Mouse (Mus musculus) liver, adult 2 months (tissue): ENCODE measurements at regions not wholly inside any gene's neighbourhood (a gene's known extent, or its start where the extent isn't known, plus 50 kb on each side); places are given as distances from the start of the nearest gene placed in this dataset.

ENCODE experiments used
- CTCF ChIP-seq: fragments of 200-500 bp; IDR thresholded peaks from 2 replicates; pipeline ENCODE4 v1.5.1; 2011; ENCODE audit warnings: low read depth, low read length, control low read depth
- POLR2A ChIP-seq: fragments of 200-500 bp; IDR thresholded peaks from 2 replicates; pipeline ENCODE4 v1.6.1; 2011; ENCODE audit warnings: low read length, control low read depth; ENCODE audit not compliant: insufficient read depth; ENCODE audit errors: extremely low read depth

DNA sequence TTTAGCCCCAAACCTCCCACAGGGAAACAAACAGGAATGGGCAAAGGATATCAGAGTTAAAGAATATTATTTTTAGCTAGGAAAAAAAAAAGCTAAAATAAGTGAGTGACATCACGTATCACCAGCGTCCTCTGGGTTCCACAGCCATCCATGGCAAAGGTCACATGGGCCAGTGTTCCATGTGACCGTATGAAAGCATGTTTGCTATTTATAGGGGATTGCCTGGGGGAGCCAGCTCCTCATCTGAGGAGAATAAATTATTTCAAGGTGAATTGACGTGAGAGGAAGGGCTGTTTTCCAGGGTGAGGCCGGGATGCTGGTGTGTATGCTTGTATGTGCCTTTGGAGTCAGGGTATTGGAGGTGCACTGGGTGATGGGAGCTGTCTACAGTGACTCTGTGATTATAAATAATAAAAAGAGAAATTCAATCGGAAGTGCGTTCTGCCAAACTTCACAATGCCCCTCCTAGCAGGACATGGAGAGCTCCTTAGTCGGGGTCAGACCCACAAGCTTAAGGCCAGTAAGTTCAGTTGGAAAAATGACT is 481.0 kb upstream of the Nr2f2 start:
- no peak for TF ChIP-seq CTCF
- no peak for TF ChIP-seq POLR2A
